Comparison of ENCODE assay signal across 37 mouse cellular contexts in genomic region chr8:93055238-93055637, GRCm38 (mm10). TPM values are rescaled to one million over a fixed set of nuclear protein-coding genes. Genes with fewer than 3 reads are reported as not detected.
A peak's percentile ranks its signal among the peaks of the same experiment; 100 is the strongest.
DNase-seq lines count a peak whose midpoint lies in the region; ATAC-seq and TF ChIP-seq lines count a peak whose summit lies in the region.
"Had no signal": no experiment of that assay in that cellular context is flagged by ENCODE, and none has a peak within 500 bp of the region (broad histone marks: within the 10 kb centered on the region; RNA-seq: fewer than 3 reads in every experiment).

No protein-coding gene starts in this region.

- 0 out of 2 replicates have a peak, but pooled peaks have one; percentile 48 for ATAC-seq in intestine, embryonic 16.5 days
- ATAC-seq in intestine, postnatal 0 days, result no peak
- ATAC-seq in stomach, postnatal 0 days (ENCODE audit: low FRiP score, low TSS enrichment), result peak; percentile 57; the same call in 1 of the 2 replicates
- ATAC-seq in forebrain, postnatal 0 days, result no peak
- ATAC-seq: forebrain, embryonic 13.5 days; forebrain, embryonic 16.5 days; hindbrain, postnatal 0 days; inflammation-experienced regulatory T-cells, adult 6 months had no signal

- DNase-seq in embryo, embryonic 10.5 days (ENCODE audit: low spot score), result peak; percentile 11
- no peak for DNase-seq in embryo, embryonic 11 days
- DNase-seq in 416B (ENCODE audit: low read depth), result peak; percentile 3
- peak; percentile 24 for DNase-seq in stomach, postnatal 0 days (ENCODE audit: low spot score)
- no peak for DNase-seq in forebrain, postnatal 0 days
- DNase-seq in cerebellum, adult 8-10 months, result no peak
- DNase-seq: adrenal gland, postnatal 10 days; adrenal gland, postnatal 36 days; B cell, adult 2 months; cerebellum, adult 18-20 months; cerebellum, adult 9-11 months; cerebellum, postnatal 25 days; gastrocnemius, adult 2 months; gastrocnemius, postnatal 25 days; heart, adult 2 months; heart, postnatal 36 days; kidney, adult 11 months had no signal

- H3K4me2 ChIP-seq in intestine, embryonic 16.5 days (ENCODE audit: low read depth, low read length), result no peak overlapping the region
- H3K4me2 ChIP-seq in intestine, postnatal 0 days (replicated peaks; ENCODE audit: low read depth), result no peak overlapping the region
- H3K4me2 ChIP-seq in stomach, postnatal 0 days (replicated peaks; ENCODE audit: low read depth), result no peak overlapping the region
- no peak overlapping the region for H3K4me2 ChIP-seq in forebrain, postnatal 0 days (ENCODE audit: low read depth)
- H3K4me2 ChIP-seq: forebrain, embryonic 13.5 days; hindbrain, embryonic 14.5 days had no signal

- TF ChIP-seq EP300 in stomach, postnatal 0 days (optimal IDR thresholded peaks at IDR 0.05), result no peak

- H3K4me1 ChIP-seq in intestine, embryonic 16.5 days (ENCODE audit: control insufficient read depth, insufficient read depth, low read length), result no peaks in the 10 kb centered on the region
- no peaks in the 10 kb centered on the region for H3K4me1 ChIP-seq in intestine, postnatal 0 days (replicated peaks; ENCODE audit: control insufficient read depth, insufficient read depth, low read length)
- H3K4me1 ChIP-seq in stomach, postnatal 0 days (replicated peaks; ENCODE audit: control insufficient read depth, insufficient read depth), result no peaks in the 10 kb centered on the region
- no peaks in the 10 kb centered on the region for H3K4me1 ChIP-seq in forebrain, postnatal 0 days (ENCODE audit: insufficient read depth)
- H3K4me1 ChIP-seq: forebrain, embryonic 13.5 days had no signal

- no peaks in the 10 kb centered on the region for H3K27me3 ChIP-seq in intestine, embryonic 16.5 days (replicated peaks; ENCODE audit: control insufficient read depth, insufficient read depth, low read length)
- H3K27me3 ChIP-seq in intestine, postnatal 0 days (replicated peaks; ENCODE audit: control insufficient read depth, insufficient read depth, low read length), result no peaks in the 10 kb centered on the region; the same call in 1 of the 2 replicates
- H3K27me3 ChIP-seq in stomach, postnatal 0 days (ENCODE audit: control insufficient read depth, insufficient read depth, low read length), result no peaks in the 10 kb centered on the region
- H3K27me3 ChIP-seq in forebrain, postnatal 0 days (ENCODE audit: insufficient read depth, low read length), result no peaks in the 10 kb centered on the region
- H3K27me3 ChIP-seq: CH12.LX; forebrain, embryonic 13.5 days had no signal

- TF ChIP-seq CTCF in intestine, postnatal 0 days (IDR thresholded peaks at IDR 0.05; ENCODE audit: low read depth), result no peak
- TF ChIP-seq CTCF in stomach, postnatal 0 days (IDR thresholded peaks at IDR 0.05; ENCODE audit: low read depth), result no peak
- TF ChIP-seq CTCF in forebrain, postnatal 0 days (IDR thresholded peaks at IDR 0.05; ENCODE audit: low read depth), result no peak

- H3K9me3 ChIP-seq in intestine, embryonic 16.5 days (ENCODE audit: control insufficient read depth, low read length), result no peaks in the 10 kb centered on the region
- no peaks in the 10 kb centered on the region for H3K9me3 ChIP-seq in intestine, postnatal 0 days (ENCODE audit: control insufficient read depth)
- no peaks in the 10 kb centered on the region for H3K9me3 ChIP-seq in stomach, postnatal 0 days (ENCODE audit: control insufficient read depth, low read length)
- H3K9me3 ChIP-seq in forebrain, postnatal 0 days (ENCODE audit: low read length), result no peaks in the 10 kb centered on the region
- H3K9me3 ChIP-seq: forebrain, embryonic 10.5 days; forebrain, embryonic 13.5 days; heart, embryonic 10.5 days had no signal

- H3K36me3 ChIP-seq in intestine, embryonic 16.5 days (ENCODE audit: control insufficient read depth, insufficient read depth, low read length), result no peaks in the 10 kb centered on the region
- no peaks in the 10 kb centered on the region for H3K36me3 ChIP-seq in intestine, postnatal 0 days (ENCODE audit: control insufficient read depth, insufficient read depth)
- H3K36me3 ChIP-seq in stomach, postnatal 0 days (ENCODE audit: control insufficient read depth, insufficient read depth, low read length), result no peaks in the 10 kb centered on the region
- no peaks in the 10 kb centered on the region for H3K36me3 ChIP-seq in forebrain, postnatal 0 days (ENCODE audit: insufficient read depth)
- H3K36me3 ChIP-seq: forebrain, embryonic 10.5 days; heart, embryonic 10.5 days had no signal

- H3K4me3 ChIP-seq in intestine, embryonic 16.5 days (ENCODE audit: low read length), result no peak overlapping the region
- H3K4me3 ChIP-seq in intestine, postnatal 0 days (ENCODE audit: low read depth, low read length), result no peak overlapping the region
- no peak overlapping the region for H3K4me3 ChIP-seq in stomach, postnatal 0 days (ENCODE audit: low read depth, low read length)
- H3K4me3 ChIP-seq in forebrain, postnatal 0 days (ENCODE audit: low read depth, low read length), result no peak overlapping the region
- H3K4me3 ChIP-seq: forebrain, embryonic 10.5 days; forebrain, embryonic 13.5 days; gastrocnemius, adult 2 months; heart, adult 2 months; heart, embryonic 10.5 days had no signal

- WGBS in intestine, embryonic 16.5 days, result 37% methylated on average over 2 of the region's 2 CpGs
- 29% methylated on average over 2 of the region's 2 CpGs for WGBS in intestine, postnatal 0 days
- WGBS in stomach, postnatal 0 days, result 36% methylated on average over 2 of the region's 2 CpGs
- WGBS in forebrain, postnatal 0 days, result 58% methylated on average over 2 of the region's 2 CpGs

- H3K27ac ChIP-seq in intestine, embryonic 16.5 days (ENCODE audit: low read length), result no peak overlapping the region
- no peak overlapping the region for H3K27ac ChIP-seq in intestine, postnatal 0 days (ENCODE audit: low read depth, low read length)
- no peak overlapping the region for H3K27ac ChIP-seq in stomach, postnatal 0 days (replicated peaks)
- H3K27ac ChIP-seq in forebrain, postnatal 0 days (ENCODE audit: low read depth, low read length), result no peak overlapping the region
- H3K27ac ChIP-seq: forebrain, embryonic 10.5 days; forebrain, embryonic 13.5 days; gastrocnemius, adult 2 months; heart, adult 2 months; heart, embryonic 10.5 days; hindbrain, embryonic 14.5 days; hindbrain, postnatal 0 days had no signal

- no peak overlapping the region for H3K9ac ChIP-seq in intestine, embryonic 16.5 days (ENCODE audit: low read depth, low read length)
- H3K9ac ChIP-seq in intestine, postnatal 0 days (ENCODE audit: low read depth, low read length), result no peak overlapping the region
- no peak overlapping the region for H3K9ac ChIP-seq in stomach, postnatal 0 days (ENCODE audit: low read length)
- H3K9ac ChIP-seq in forebrain, postnatal 0 days, result no peak overlapping the region
- H3K9ac ChIP-seq: forebrain, embryonic 13.5 days; hindbrain, embryonic 14.5 days had no signal

RNA-seq across cellular contexts. Expression of gene Ces1a, which starts 7.2 kb away (rescaled TPM):
- polyA plus RNA-seq in intestine, embryonic 16.5 days (2015; fragmentation: Nextera tagmentation; extraction: Ambion mirVana), result not detected in 2 replicates
- polyA plus RNA-seq in intestine, postnatal 0 days (2015; fragmentation: Nextera tagmentation; extraction: Ambion mirVana), result not detected in 2 replicates
- not detected in 2 replicates for polyA plus RNA-seq in stomach, postnatal 0 days (2015; fragmentation: Nextera tagmentation; extraction: Ambion mirVana)
- total RNA-seq in forebrain, postnatal 0 days (2014; rRNA removed), result not detected in 2 replicates
- not detected in 2 replicates for polyA plus RNA-seq in forebrain, postnatal 0 days (2015; fragmentation: Nextera tagmentation; extraction: Ambion mirVana)
- total RNA-seq: adrenal gland, adult 18-20 months; adrenal gland, postnatal 10 days; adrenal gland, postnatal 36 days; CH12.LX; common myeloid progenitor, adult 5-6 weeks; gastrocnemius, adult 2 months; gastrocnemius, postnatal 25 days; heart, adult 2 months; hindbrain, postnatal 0 days; MEL had no signal
- polyA plus RNA-seq: embryonic facial prominence, embryonic 11.5 days; embryonic facial prominence, embryonic 14.5 days; forebrain, embryonic 10.5 days; forebrain, embryonic 13.5 days; forebrain, embryonic 16.5 days; gonadal fat pad, adult 2 months; heart, adult 2 months; heart, embryonic 14.5 days; heart, postnatal 0 days; hindbrain, embryonic 11.5 days; hindbrain, embryonic 14.5 days; hindbrain, postnatal 0 days; inflammation-experienced regulatory T-cells, adult 6 months had no signal

RNA-seq across cellular contexts. Expression of gene Ces1b, which starts 24.6 kb away (rescaled TPM):
- polyA plus RNA-seq in intestine, embryonic 16.5 days (2015; fragmentation: Nextera tagmentation; extraction: Ambion mirVana), result 0.11 and 0.15 TPM in 2 replicates
- polyA plus RNA-seq in intestine, postnatal 0 days (2015; fragmentation: Nextera tagmentation; extraction: Ambion mirVana), result 0.10 TPM in 1 of 2 replicates, not detected in the other
- 0.13 TPM in 2 replicates for polyA plus RNA-seq in stomach, postnatal 0 days (2015; fragmentation: Nextera tagmentation; extraction: Ambion mirVana)
- not detected in 2 replicates for total RNA-seq in forebrain, postnatal 0 days (2014; rRNA removed)
- not detected in 2 replicates for polyA plus RNA-seq in forebrain, postnatal 0 days (2015; fragmentation: Nextera tagmentation; extraction: Ambion mirVana)
- total RNA-seq: adrenal gland, adult 18-20 months; adrenal gland, postnatal 36 days; CH12.LX; common myeloid progenitor, adult 5-6 weeks; gastrocnemius, adult 2 months; gastrocnemius, postnatal 25 days; heart, adult 2 months; heart, postnatal 36 days; hindbrain, postnatal 0 days; MEL had no signal
- polyA plus RNA-seq: embryonic facial prominence, embryonic 11.5 days; forebrain, embryonic 10.5 days; forebrain, embryonic 13.5 days; forebrain, embryonic 16.5 days; frontal cortex, adult 2 months; heart, adult 2 months; heart, embryonic 10.5 days; heart, embryonic 14.5 days; heart, postnatal 0 days; hindbrain, embryonic 11.5 days; hindbrain, embryonic 14.5 days; hindbrain, postnatal 0 days; inflammation-experienced regulatory T-cells, adult 6 months had no signal

Comparison
In these comparisons a context has a peak if more than half of its experiments do, and no peak if none do; other contexts are left out.
1. DNase-seq: peak in embryo, embryonic 10.5 days (single experiment), 416B (single experiment) and stomach, postnatal 0 days (single experiment); none in embryo, embryonic 11 days (single experiment), forebrain, postnatal 0 days (single experiment) and cerebellum, adult 8-10 months (single experiment).
2. ATAC-seq: peak in intestine, embryonic 16.5 days (single experiment) and stomach, postnatal 0 days (single experiment); none in intestine, postnatal 0 days (single experiment) and forebrain, postnatal 0 days (single experiment).